Mouse (Mus musculus) midbrain, embryonic 16.5 days (tissue): ENCODE results near the gene Mmp9. TPM values are rescaled to one million over a fixed set of nuclear protein-coding genes. Genes with fewer than 3 reads are reported as not detected.
A peak's percentile ranks its signal among the peaks of the same experiment; 100 is the strongest.

Experiments
- ATAC-seq: fragments of 200-750 bp; cut with Nextera tagmentation; 2 replicates; pipeline ENCODE4 v1.8.0; 2017; ENCODE audit warnings: moderate TSS enrichment
- H3K27ac ChIP-seq: fragments of 300-500 bp; sonication (generic); 2 replicates; pipeline ENCODE4 v1.5.1; 2014; ENCODE audit warnings: mild to moderate bottlenecking, low read length, mixed read lengths
- H3K27me3 ChIP-seq: fragments of 300-500 bp; sonication (generic); 2 replicates; pipeline ENCODE4 v1.6.1; 2014; ENCODE audit warnings: low read depth, low read length, mixed read lengths; ENCODE audit not compliant: control insufficient read depth, insufficient read depth
- H3K36me3 ChIP-seq: fragments of 300-500 bp; sonication (generic); 2 replicates; pipeline ENCODE4 v1.6.1; 2014; ENCODE audit warnings: mild to moderate bottlenecking, low read length, moderate library complexity, mixed read lengths; ENCODE audit not compliant: control insufficient read depth, insufficient read depth
- H3K4me1 ChIP-seq: fragments of 300-500 bp; sonication (generic); 2 replicates; pipeline ENCODE4 v1.6.1; 2014; ENCODE audit warnings: mild to moderate bottlenecking, low read length, mixed read lengths; ENCODE audit not compliant: control insufficient read depth, insufficient read depth
- H3K4me2 ChIP-seq: fragments of 300-500 bp; sonication (generic); 2 replicates; pipeline ENCODE4 v1.6.1; 2014; ENCODE audit warnings: mild to moderate bottlenecking, low read length, mixed read lengths
- H3K4me3 ChIP-seq: fragments of 300-500 bp; sonication (generic); 2 replicates; pipeline ENCODE4 v1.5.1; 2014; ENCODE audit warnings: low read depth, mild to moderate bottlenecking, low read length, moderate library complexity, mixed read lengths
- H3K9ac ChIP-seq: fragments of 300-500 bp; sonication (generic); 2 replicates; pipeline ENCODE4 v1.6.1; 2014; ENCODE audit warnings: low read depth, low read length, mixed read lengths
- H3K9me3 ChIP-seq: fragments of 300-500 bp; sonication (generic); replicated peaks from 2 replicates; pipeline ENCODE4 v1.6.1; 2014; ENCODE audit warnings: mild to moderate bottlenecking, low read length, mixed read lengths; ENCODE audit not compliant: control insufficient read depth, poor library complexity, severe bottlenecking
- WGBS: fragments of 180-500 bp; shearing (Covaris S2); extraction: QIAGEN DNeasy Blood & Tissue Kit; methylation state at CpG from one replicate; pipeline ENCODE4 v1.1.7; 2014; 5-methylcytosine and 5-hydroxymethylcytosine counted together
- polyA plus RNA-seq: library from polyadenylated mRNA; unstranded; fragments of >200 nt; fragmentation: Nextera tagmentation; extraction: Ambion mirVana; gene quantifications from 2 replicates; pipeline ENCODE4 v1.2.1, GENCODE M21; 2015

The Mmp9 gene
- polyA plus RNA-seq, 1 experiment from 2014 or later, result 26.7 TPM

GRCm38 (mm10) chr2:164986371-164987027 is 45.9 kb downstream of the Mmp9 start:
- H3K27ac ChIP-seq, result no peak overlapping the region

GRCm38 (mm10) chr2:164988777-164989176 is 48.2 kb downstream of the Mmp9 start:
- Histone ChIP-seq H3K4me1 (no peaks in the 10 kb centered on the region), H3K27me3 (no peaks in the 10 kb centered on the region), H3K36me3 (peaks cover 17% of the 10 kb centered on the region; the same call in 1 of the 2 replicates), H3K27ac (no peak overlapping the region), H3K9ac (no peak overlapping the region), H3K4me3 (no peak overlapping the region), H3K9me3 (no peaks in the 10 kb centered on the region), H3K4me2 (no peak overlapping the region)
- WGBS, result 59% methylated on average over 13 of the region's 13 CpGs
- no peak for ATAC-seq

More at GRCm38 (mm10) chr2:164986371-164987027, 45.9 kb downstream of the Mmp9 start:
- Histone ChIP-seq H3K4me3 (no peak overlapping the region), H3K9me3 (no peaks in the 10 kb centered on the region), H3K9ac (no peak overlapping the region), H3K4me2 (no peak overlapping the region), H3K36me3 (peaks cover 20% of the 10 kb centered on the region; the same call in 1 of the 2 replicates), H3K27me3 (no peaks in the 10 kb centered on the region), H3K4me1 (no peaks in the 10 kb centered on the region)
- 76% methylated on average over 14 of the region's 14 CpGs for WGBS
- no peak for ATAC-seq

- no peaks in the 10 kb centered on the region for H3K9me3 ChIP-seq
- peaks cover 14% of the 10 kb centered on the region; the same call in 1 of the 2 replicates for H3K36me3 ChIP-seq
- no peaks in the 10 kb centered on the region for H3K27me3 ChIP-seq
- no peak for ATAC-seq
- no peak overlapping the region for H3K4me2 ChIP-seq
- 74% methylated on average over 3 of the region's 3 CpGs for whole genome bisulfite sequencing
- no peak overlapping the region for H3K9ac ChIP-seq
- no peak overlapping the region for H3K4me3 ChIP-seq
- no peak overlapping the region for H3K27ac ChIP-seq
- H3K4me1 ChIP-seq, result no peaks in the 10 kb centered on the region
Measured at GRCm38 (mm10) chr2:164991111-164991510, 50.5 kb downstream of the Mmp9 start.

GRCm38 (mm10) chr2:164991808-164992207 is 51.2 kb downstream of the Mmp9 start:
- H3K27me3 ChIP-seq, result no peaks in the 10 kb centered on the region
- no peak overlapping the region for H3K9ac ChIP-seq
- no peaks in the 10 kb centered on the region; the same call in 1 of the 2 replicates for H3K4me1 ChIP-seq
- WGBS, result 49% methylated on average over 10 of the region's 10 CpGs
- H3K36me3 ChIP-seq, result peaks cover 15% of the 10 kb centered on the region; the same call in 1 of the 2 replicates
- H3K4me2 ChIP-seq, result no peak overlapping the region
- 0 out of 2 replicates have a peak, but pooled peaks have one; percentile 18 for ATAC-seq
- no peak overlapping the region for H3K4me3 ChIP-seq
- no peaks in the 10 kb centered on the region for H3K9me3 ChIP-seq
- no peak overlapping the region for H3K27ac ChIP-seq

GRCm38 (mm10) chr2:164994156-164994555 is 53.6 kb downstream of the Mmp9 start:
- no peak for ATAC-seq
- no peak overlapping the region for H3K4me3 ChIP-seq
- peaks cover 13% of the 10 kb centered on the region for H3K4me1 ChIP-seq
- no peak overlapping the region for H3K4me2 ChIP-seq
- WGBS, result 86% methylated on average over 11 of the region's 11 CpGs
- H3K27me3 ChIP-seq, result peaks cover 3% of the 10 kb centered on the region; the same call in 1 of the 2 replicates
- peaks cover 14% of the 10 kb centered on the region; the same call in 1 of the 2 replicates for H3K36me3 ChIP-seq
- H3K9ac ChIP-seq, result no peak overlapping the region
- no peaks in the 10 kb centered on the region for H3K9me3 ChIP-seq
- no peak overlapping the region for H3K27ac ChIP-seq

- no peaks in the 10 kb centered on the region for H3K9me3 ChIP-seq
- H3K4me1 ChIP-seq, result peaks cover 13% of the 10 kb centered on the region
- no peak overlapping the region for H3K27ac ChIP-seq
- WGBS, result 54% methylated on average over 21 of the region's 21 CpGs
- peaks cover 15% of the 10 kb centered on the region; the same call in 1 of the 2 replicates for H3K36me3 ChIP-seq
- no peak overlapping the region for H3K4me2 ChIP-seq
- H3K9ac ChIP-seq, result no peak overlapping the region
- ATAC-seq, result no peak
- peaks cover 3% of the 10 kb centered on the region; the same call in 1 of the 2 replicates for H3K27me3 ChIP-seq
- no peak overlapping the region for H3K4me3 ChIP-seq
Measured at GRCm38 (mm10) chr2:164994659-164995428, 54.3 kb downstream of the Mmp9 start.

- H3K9ac ChIP-seq, result no peak overlapping the region
- 64% methylated on average over 11 of the region's 11 CpGs for WGBS
Measured at GRCm38 (mm10) chr2:164995976-164996375, 55.4 kb downstream of the Mmp9 start.

GRCm38 (mm10) chr2:164996848-164997720 is 56.5 kb downstream of the Mmp9 start:
- Histone ChIP-seq H3K4me1 (peaks cover 13% of the 10 kb centered on the region), H3K27me3 (peaks cover 3% of the 10 kb centered on the region; the same call in 1 of the 2 replicates), H3K9me3 (no peaks in the 10 kb centered on the region), H3K9ac (peak overlapping the region; percentile 54), H3K27ac (no peak overlapping the region), H3K4me2 (peak overlapping the region; percentile 43), H3K4me3 (no peak overlapping the region), H3K36me3 (peaks cover 37% of the 10 kb centered on the region)
- WGBS, result 14% methylated on average over 40 of the region's 49 CpGs
- no peak for ATAC-seq

More at GRCm38 (mm10) chr2:164995976-164996375, 55.4 kb downstream of the Mmp9 start:
- H3K9me3 ChIP-seq, result no peaks in the 10 kb centered on the region
- H3K4me3 ChIP-seq, result no peak overlapping the region
- peaks cover 3% of the 10 kb centered on the region; the same call in 1 of the 2 replicates for H3K27me3 ChIP-seq
- ATAC-seq, result no peak
- H3K4me1 ChIP-seq, result peaks cover 13% of the 10 kb centered on the region
- no peak overlapping the region for H3K27ac ChIP-seq
- no peak overlapping the region for H3K4me2 ChIP-seq
- H3K36me3 ChIP-seq, result peaks cover 25% of the 10 kb centered on the region
